Mouse (Mus musculus) heart, adult 2 months (tissue): ENCODE results near the gene Iqca. TPM values are rescaled to one million over a fixed set of nuclear protein-coding genes. Genes with fewer than 3 reads are reported as not detected.

ENCODE experiments used
- DNase-seq, 2 experiments: peaks; one replicate each; pipeline ENCODE4 v3.0.0; 2021
- H3K27ac ChIP-seq: fragments of 200-600 bp; 2 replicates; pipeline ENCODE4 v1.8.1; 2022
- H3K27me3 ChIP-seq: fragments of 200-500 bp; 2 replicates; pipeline ENCODE4 v1.6.1; 2012; ENCODE audit warnings: mild to moderate bottlenecking, low read length, inconsistent platforms, mixed read lengths; ENCODE audit not compliant: control insufficient read depth, insufficient read depth
- H3K36me3 ChIP-seq: fragments of 200-500 bp; 2 replicates; pipeline ENCODE4 v1.6.1; 2012; ENCODE audit warnings: low read length, inconsistent platforms; ENCODE audit not compliant: control insufficient read depth, insufficient read depth
- H3K4me1 ChIP-seq: fragments of 200-500 bp; 2 replicates; pipeline ENCODE4 v1.6.1; 2011; ENCODE audit warnings: low read length; ENCODE audit not compliant: control insufficient read depth, insufficient read depth
- H3K4me3 ChIP-seq: fragments of 200-600 bp; 2 replicates; pipeline ENCODE4 v1.8.1; 2022
- H3K79me2 ChIP-seq: fragments of 200-500 bp; replicated peaks from 2 replicates; pipeline ENCODE4 v1.6.1; 2012; ENCODE audit warnings: mild to moderate bottlenecking, inconsistent platforms, low read length, moderate library complexity, mixed read lengths; ENCODE audit not compliant: control insufficient read depth, insufficient read depth
- H3K9ac ChIP-seq: fragments of 200-500 bp; 2 replicates; pipeline ENCODE4 v1.6.1; 2012; ENCODE audit warnings: low read depth, mild to moderate bottlenecking, control low read depth, inconsistent platforms, low read length, mixed read lengths
- CTCF ChIP-seq: fragments of 200-600 bp; IDR thresholded peaks from 2 replicates; pipeline ENCODE4 v1.8.1; 2022; ENCODE audit warnings: antibody characterized with exemption, mild to moderate bottlenecking, moderate library complexity
- EP300 ChIP-seq: fragments of 200-500 bp; IDR thresholded peaks from 2 replicates; pipeline ENCODE4 v1.6.1; 2011; ENCODE audit warnings: low read depth, low read length, control low read depth; ENCODE audit not compliant: insufficient read depth
- POLR2A ChIP-seq: fragments of 200-500 bp; IDR thresholded peaks from 2 replicates; pipeline ENCODE4 v1.6.1; 2011; ENCODE audit warnings: mild to moderate bottlenecking, low read depth, low read length, control low read depth; ENCODE audit not compliant: insufficient read depth
- WGBS: fragments of 180-500 bp; shearing (Covaris S2); methylation state at CpG from one replicate; pipeline ENCODE4 v1.1.7; 2018; 5-methylcytosine and 5-hydroxymethylcytosine counted together
- intact Hi-C: fragments of 180-260 bp; cut with DNase I; formaldehyde crosslinking; loops from one replicate; pipeline ENCODE4 v1.15.1; 2025
- polyA plus RNA-seq: library from polyadenylated mRNA; depleted of rRNA; stranded (reverse); fragments of >200 nt; gene quantifications from 2 replicates; pipeline ENCODE4 v1.2.3, GENCODE M21; 2012
- total RNA-seq, 2 experiments: library from RNA; stranded (reverse); gene quantifications; 2 replicates each; pipeline ENCODE4 v1.2.3; 2021

Gene Iqca
- total and polyA plus RNA-seq, 3 experiments = 0.43 TPM; not detected in 2

GRCm38 (mm10) chr1:90186874-90187273 lies 33.7 kb upstream of the Iqca start:
- TF ChIP-seq EP300 (no peak), CTCF (no peak), POLR2A (no peak)
- H3K79me2 ChIP-seq = no peaks in the 10 kb centered on the region
- no peak overlapping the region for H3K4me3 ChIP-seq
- H3K27ac ChIP-seq = no peak overlapping the region
- no peak for DNase-seq
- no peaks in the 10 kb centered on the region for H3K27me3 ChIP-seq
- no peak overlapping the region for H3K9ac ChIP-seq
- H3K36me3 ChIP-seq = no peaks in the 10 kb centered on the region
- WGBS = 84% methylated on average over 5 of the region's 5 CpGs
- intact Hi-C loops = no loop called here
- H3K4me1 ChIP-seq = no peaks in the 10 kb centered on the region

GRCm38 (mm10) chr1:90186173-90186572 lies 33.0 kb upstream of the Iqca start:
- Histone ChIP-seq H3K36me3 (no peaks in the 10 kb centered on the region), H3K9ac (no peak overlapping the region), H3K79me2 (no peaks in the 10 kb centered on the region), H3K4me3 (no peak overlapping the region), H3K27me3 (no peaks in the 10 kb centered on the region), H3K27ac (no peak overlapping the region), H3K4me1 (no peaks in the 10 kb centered on the region)
- DNase-seq = no peak
- intact Hi-C loops = no loop called here
- 30% methylated on average over 4 of the region's 4 CpGs for WGBS
- TF ChIP-seq EP300 (no peak), CTCF (no peak), POLR2A (no peak)

- Histone ChIP-seq H3K27me3 (no peaks in the 10 kb centered on the region), H3K79me2 (no peaks in the 10 kb centered on the region), H3K27ac (no peak overlapping the region), H3K4me3 (no peak overlapping the region), H3K36me3 (no peaks in the 10 kb centered on the region), H3K9ac (no peak overlapping the region), H3K4me1 (no peaks in the 10 kb centered on the region)
- DNase-seq = no peak
- TF ChIP-seq CTCF (no peak), POLR2A (no peak), EP300 (no peak)
- intact Hi-C loops = no loop called here
- 68% methylated on average over 6 of the region's 6 CpGs for WGBS
Measured at GRCm38 (mm10) chr1:90183602-90184001, 30.4 kb upstream of the Iqca start.

GRCm38 (mm10) chr1:90182521-90182920 lies 29.3 kb upstream of the Iqca start:
- 54% methylated on average over 5 of the region's 5 CpGs for WGBS
- H3K9ac ChIP-seq = no peak overlapping the region
- intact Hi-C loops = no loop called here

GRCm38 (mm10) chr1:90180966-90181699 lies 27.9 kb upstream of the Iqca start:
- TF ChIP-seq POLR2A (no peak), EP300 (no peak), CTCF (no peak)
- no peaks in the 10 kb centered on the region; the same call in 1 of the 2 replicates for H3K4me1 ChIP-seq
- H3K9ac ChIP-seq = no peak overlapping the region
- H3K27ac ChIP-seq = no peak overlapping the region
- no peak overlapping the region for H3K4me3 ChIP-seq
- WGBS = 78% methylated on average over 12 of the region's 12 CpGs
- H3K79me2 ChIP-seq = no peaks in the 10 kb centered on the region
- intact Hi-C loops = no loop called here
- no peaks in the 10 kb centered on the region for H3K27me3 ChIP-seq
- no peak for DNase-seq
- no peaks in the 10 kb centered on the region for H3K36me3 ChIP-seq

More at GRCm38 (mm10) chr1:90182521-90182920, 29.3 kb upstream of the Iqca start:
- Histone ChIP-seq H3K4me3 (no peak overlapping the region), H3K4me1 (no peaks in the 10 kb centered on the region), H3K79me2 (no peaks in the 10 kb centered on the region), H3K36me3 (no peaks in the 10 kb centered on the region), H3K27me3 (no peaks in the 10 kb centered on the region), H3K27ac (no peak overlapping the region)
- TF ChIP-seq CTCF = no peak
- no peak for TF ChIP-seq POLR2A
- TF ChIP-seq EP300 = no peak
- DNase-seq = no peak

GRCm38 (mm10) chr1:90180479-90180878 lies 27.3 kb upstream of the Iqca start:
- no peaks in the 10 kb centered on the region for H3K27me3 ChIP-seq
- H3K9ac ChIP-seq = no peak overlapping the region
- H3K4me1 ChIP-seq = no peaks in the 10 kb centered on the region; the same call in 1 of the 2 replicates
- TF ChIP-seq EP300 = no peak
- no peak for TF ChIP-seq POLR2A
- no peak for TF ChIP-seq CTCF
- no peaks in the 10 kb centered on the region for H3K79me2 ChIP-seq
- 70% methylated on average over 7 of the region's 7 CpGs for WGBS
- no peak overlapping the region for H3K4me3 ChIP-seq
- no peak overlapping the region for H3K27ac ChIP-seq
- intact Hi-C loops = no loop called here
- H3K36me3 ChIP-seq = no peaks in the 10 kb centered on the region
- DNase-seq = no peak
